Mouse (Mus musculus): Measurements from ENCODE around the gene Fam131a. TPM values are rescaled to one million over a fixed set of nuclear protein-coding genes. Genes with fewer than 3 reads are reported as not detected.

The Fam131a gene
- total and polyA plus RNA-seq, 2 experiments from 2014 or later, result 8.7 to 25.5 TPM

DNA sequence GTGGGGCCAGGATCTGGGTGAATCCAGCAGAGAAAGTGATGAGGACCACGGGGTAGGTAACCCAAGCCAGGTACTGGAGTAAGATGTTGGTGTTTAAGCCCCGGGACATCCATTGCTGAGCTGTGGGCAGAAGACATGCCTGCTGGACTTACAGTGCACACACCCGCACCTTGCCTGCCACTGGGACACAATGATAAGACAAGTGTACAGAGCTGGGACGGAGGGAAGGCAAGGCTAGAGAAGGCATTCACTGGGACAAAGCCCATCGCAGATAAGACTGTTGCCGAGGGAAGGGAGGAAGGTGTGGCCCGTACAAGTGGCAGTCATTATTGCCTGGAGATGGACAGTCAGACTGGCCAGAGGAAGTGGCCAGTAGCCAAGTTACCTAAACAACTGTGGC, 19.8 kb downstream of the Fam131a start:
- Histone ChIP-seq H3K9ac (replicated peaks; ENCODE audit: low read depth, low read length) (no peak overlapping the region), H3K36me3 (replicated peaks; ENCODE audit: control insufficient read depth, insufficient read depth, low read length) (no peaks in the 10 kb centered on the region; the same call in 1 of the 2 replicates), H3K27ac (ENCODE audit: low read depth) (no peak overlapping the region), H3K27me3 (ENCODE audit: control insufficient read depth, insufficient read depth, low read length) (no peaks in the 10 kb centered on the region), H3K4me1 (ENCODE audit: control insufficient read depth, insufficient read depth) (0 out of 2 replicates have a peak, but pooled peaks cover 9% of the 10 kb centered on the region), H3K4me3 (ENCODE audit: low read depth, low read length) (no peak overlapping the region), H3K9me3 (replicated peaks; ENCODE audit: control insufficient read depth, low read length) (no peaks in the 10 kb centered on the region), H3K4me2 (ENCODE audit: low read depth, low read length) (no peak overlapping the region)
- no peak for TF ChIP-seq EP300 (IDR thresholded peaks at IDR 0.05; ENCODE audit: low read depth)
- no peak for TF ChIP-seq CTCF (IDR thresholded peaks at IDR 0.05; ENCODE audit: low read depth)
- no peak for ATAC-seq (ENCODE audit: insufficient read depth, low read depth)
- 57% methylated on average over 7 of the region's 7 CpGs for WGBS
- DNase-seq (ENCODE audit: low spot score), result no peak

DNA sequence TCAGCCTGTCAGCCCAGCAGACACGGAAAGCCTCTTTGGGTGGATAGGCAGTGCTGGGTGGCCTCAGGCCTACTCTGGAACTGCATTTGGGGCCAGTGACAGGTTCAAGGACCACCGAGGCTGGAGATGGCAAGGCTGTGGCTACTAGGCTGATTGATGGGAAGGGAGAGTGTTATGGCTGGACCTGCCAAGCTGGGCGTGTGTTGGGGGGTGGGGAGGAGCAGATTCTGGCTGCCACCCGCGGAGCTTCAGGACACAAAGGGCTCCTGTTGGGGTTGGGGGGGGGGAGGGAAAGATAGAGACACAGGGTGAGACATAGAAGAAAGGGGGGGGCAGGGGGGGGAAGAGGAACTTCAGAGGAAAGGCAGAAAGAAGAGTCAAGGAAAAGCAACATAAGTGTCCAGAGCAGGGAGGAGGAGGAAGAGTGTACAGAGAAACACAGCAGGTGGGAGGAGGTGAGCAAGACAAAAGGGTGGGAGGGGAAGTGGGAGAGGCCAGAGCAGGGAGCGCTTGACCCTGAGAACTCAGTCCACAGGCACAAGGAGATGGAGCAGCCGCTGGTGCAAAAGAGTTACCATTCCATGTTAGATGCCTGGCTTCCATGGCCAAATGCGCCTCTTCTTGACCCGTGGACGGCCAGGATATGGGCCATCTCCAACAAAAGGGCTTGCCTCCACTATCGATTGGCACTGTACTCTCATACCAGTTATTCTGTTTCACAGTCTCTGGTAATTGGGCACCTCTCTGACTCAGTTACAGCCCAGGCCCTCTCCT, 21.5 kb downstream of the Fam131a start:
- Histone ChIP-seq H3K9ac (replicated peaks; ENCODE audit: low read depth, low read length) (no peak overlapping the region), H3K27ac (ENCODE audit: low read depth) (no peak overlapping the region), H3K4me3 (ENCODE audit: low read depth, low read length) (no peak overlapping the region), H3K36me3 (replicated peaks; ENCODE audit: control insufficient read depth, insufficient read depth, low read length) (no peaks in the 10 kb centered on the region; the same call in none of the 2 replicates), H3K4me2 (ENCODE audit: low read depth, low read length) (no peak overlapping the region), H3K4me1 (ENCODE audit: control insufficient read depth, insufficient read depth) (0 out of 2 replicates have a peak, but pooled peaks cover 17% of the 10 kb centered on the region), H3K9me3 (replicated peaks; ENCODE audit: control insufficient read depth, low read length) (no peaks in the 10 kb centered on the region), H3K27me3 (ENCODE audit: control insufficient read depth, insufficient read depth, low read length) (no peaks in the 10 kb centered on the region)
- DNase-seq (ENCODE audit: low spot score) (no peak), ATAC-seq (ENCODE audit: insufficient read depth, low read depth) (no peak)
- WGBS, result 66% methylated on average over 11 of the region's 11 CpGs
- TF ChIP-seq CTCF (IDR thresholded peaks at IDR 0.05; ENCODE audit: low read depth) (no peak), EP300 (IDR thresholded peaks at IDR 0.05; ENCODE audit: low read depth) (no peak)

DNA sequence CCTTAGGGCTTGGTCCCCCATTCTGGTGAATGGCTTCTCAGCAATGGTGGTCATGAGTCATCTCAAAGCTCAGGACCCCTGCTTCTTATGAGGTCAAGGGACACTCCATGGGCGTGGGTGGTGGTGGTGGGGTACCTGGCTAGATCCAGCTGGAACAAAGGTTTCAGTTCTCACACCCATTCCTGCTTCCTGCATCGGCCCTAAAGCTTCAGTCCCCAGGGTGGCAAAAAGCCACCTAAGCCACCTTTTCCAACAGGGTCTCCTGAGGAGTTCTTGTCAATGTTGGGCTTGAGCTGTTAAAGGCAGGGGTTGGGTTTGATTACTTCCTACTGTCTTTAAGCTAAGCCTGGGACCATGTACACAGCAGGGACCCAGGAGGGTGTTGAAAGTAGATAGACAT, 22.1 kb downstream of the Fam131a start:
- Histone ChIP-seq H3K27me3 (ENCODE audit: control insufficient read depth, insufficient read depth, low read length) (no peaks in the 10 kb centered on the region), H3K4me3 (ENCODE audit: low read depth, low read length) (peak overlapping the region; percentile 64), H3K9me3 (replicated peaks; ENCODE audit: control insufficient read depth, low read length) (no peaks in the 10 kb centered on the region), H3K9ac (replicated peaks; ENCODE audit: low read depth, low read length) (no peak overlapping the region), H3K4me1 (ENCODE audit: control insufficient read depth, insufficient read depth) (0 out of 2 replicates have a peak, but pooled peaks cover 17% of the 10 kb centered on the region), H3K36me3 (replicated peaks; ENCODE audit: control insufficient read depth, insufficient read depth, low read length) (no peaks in the 10 kb centered on the region; the same call in none of the 2 replicates), H3K27ac (ENCODE audit: low read depth) (no peak overlapping the region), H3K4me2 (ENCODE audit: low read depth, low read length) (peak overlapping the region; percentile 95)
- DNase-seq (ENCODE audit: low spot score) (no peak), ATAC-seq (ENCODE audit: insufficient read depth, low read depth) (no peak)
- no peak for TF ChIP-seq EP300 (IDR thresholded peaks at IDR 0.05; ENCODE audit: low read depth)
- TF ChIP-seq CTCF (IDR thresholded peaks at IDR 0.05; ENCODE audit: low read depth), result no peak
- 90% methylated on average over 2 of the region's 2 CpGs for WGBS

DNA sequence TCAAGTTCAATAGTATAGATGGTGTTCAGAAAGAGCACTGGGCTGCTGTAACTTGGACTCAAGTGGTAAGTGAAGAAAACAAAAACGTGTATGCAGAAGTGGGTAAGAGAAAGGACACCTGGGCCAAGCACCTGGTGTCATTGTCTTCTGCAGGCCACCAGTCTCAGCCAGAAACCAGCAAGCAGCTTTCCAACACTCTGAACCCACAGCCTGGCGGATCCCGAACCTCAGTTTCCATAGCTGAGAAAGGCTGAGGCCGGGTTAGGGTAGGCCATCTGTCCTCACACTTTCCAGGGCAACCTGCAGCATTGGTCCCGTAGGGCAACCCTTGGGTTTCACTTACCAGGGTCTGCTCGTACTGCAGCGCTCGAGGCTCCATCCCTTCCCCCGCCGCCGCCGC, 22.5 kb downstream of the Fam131a start:
- 0 out of 2 replicates have a peak, but pooled peaks cover 17% of the 10 kb centered on the region for H3K4me1 ChIP-seq (ENCODE audit: control insufficient read depth, insufficient read depth)
- DNase-seq (ENCODE audit: low spot score) (no peak), ATAC-seq (ENCODE audit: insufficient read depth, low read depth) (no peak)
- peak overlapping the region; percentile 95 for H3K4me2 ChIP-seq (ENCODE audit: low read depth, low read length)
- TF ChIP-seq CTCF (IDR thresholded peaks at IDR 0.05; ENCODE audit: low read depth) (no peak), EP300 (IDR thresholded peaks at IDR 0.05; ENCODE audit: low read depth) (no peak)
- H3K27me3 ChIP-seq (ENCODE audit: control insufficient read depth, insufficient read depth, low read length), result no peaks in the 10 kb centered on the region
- 2% methylated on average over 12 of the region's 12 CpGs for WGBS
- H3K36me3 ChIP-seq (replicated peaks; ENCODE audit: control insufficient read depth, insufficient read depth, low read length), result no peaks in the 10 kb centered on the region; the same call in none of the 2 replicates
- H3K9ac ChIP-seq (replicated peaks; ENCODE audit: low read depth, low read length), result peak overlapping the region; percentile 55
- no peaks in the 10 kb centered on the region for H3K9me3 ChIP-seq (replicated peaks; ENCODE audit: control insufficient read depth, low read length)
- peak overlapping the region; percentile 94; the same call in 1 of the 2 replicates for H3K27ac ChIP-seq (ENCODE audit: low read depth)
- H3K4me3 ChIP-seq (ENCODE audit: low read depth, low read length), result peak overlapping the region; percentile 64

DNA sequence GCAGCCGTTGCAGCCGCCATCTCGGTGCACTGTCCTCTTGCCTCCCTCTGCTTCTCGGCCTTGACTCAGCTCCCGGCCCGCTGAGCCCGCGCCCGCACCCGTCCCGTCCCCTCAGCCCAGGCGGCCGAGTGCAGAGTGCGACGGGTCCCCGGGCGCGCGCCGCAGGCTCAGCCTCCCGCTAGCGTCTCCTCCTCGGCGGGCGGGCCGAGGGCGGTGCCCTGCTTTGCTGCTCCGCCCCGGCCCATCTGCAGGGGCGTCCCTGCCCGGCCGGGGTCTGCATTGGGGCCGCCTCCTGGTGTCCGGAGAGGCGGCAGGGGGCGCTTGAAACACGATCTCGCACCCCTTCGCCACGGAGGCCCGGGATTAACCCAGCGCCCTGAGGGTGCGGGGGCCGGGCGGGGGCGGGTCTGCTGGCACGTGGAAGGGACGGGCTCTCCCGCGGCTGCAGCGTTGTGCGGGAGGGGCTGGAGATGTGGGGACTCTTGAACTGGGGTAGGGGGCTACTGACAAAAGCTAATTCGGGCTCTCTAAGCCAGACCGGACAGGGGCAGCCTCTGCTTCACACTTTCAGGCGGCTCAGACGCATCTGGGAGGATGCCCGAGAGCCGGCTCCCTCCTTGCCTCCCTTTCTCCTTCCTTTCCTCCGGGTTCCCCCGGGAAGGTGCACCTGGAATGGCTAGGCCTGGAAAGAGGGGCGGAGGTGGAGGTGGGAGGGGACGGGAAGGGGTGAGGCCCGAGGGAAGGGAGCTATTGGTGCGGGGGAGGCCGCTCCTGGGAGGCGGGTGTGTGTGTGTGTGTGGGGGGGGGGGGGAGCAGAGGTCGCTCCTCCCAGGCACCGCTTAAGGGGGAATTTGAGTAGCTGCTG, 23.2 kb downstream of the Fam131a start:
- peak; percentile 59 for DNase-seq (ENCODE audit: low spot score)
- Histone ChIP-seq H3K36me3 (replicated peaks; ENCODE audit: control insufficient read depth, insufficient read depth, low read length) (peaks cover under 1% of the 10 kb centered on the region), H3K9ac (replicated peaks; ENCODE audit: low read depth, low read length) (peak overlapping the region; percentile 55), H3K27me3 (ENCODE audit: control insufficient read depth, insufficient read depth, low read length) (no peaks in the 10 kb centered on the region), H3K27ac (ENCODE audit: low read depth) (peak overlapping the region; percentile 94), H3K9me3 (replicated peaks; ENCODE audit: control insufficient read depth, low read length) (no peaks in the 10 kb centered on the region), H3K4me1 (ENCODE audit: control insufficient read depth, insufficient read depth) (0 out of 2 replicates have a peak, but pooled peaks cover 17% of the 10 kb centered on the region), H3K4me3 (ENCODE audit: low read depth, low read length) (peak overlapping the region; percentile 64), H3K4me2 (ENCODE audit: low read depth, low read length) (peak overlapping the region; percentile 95)
- TF ChIP-seq EP300 (IDR thresholded peaks at IDR 0.05; ENCODE audit: low read depth) (no peak), CTCF (IDR thresholded peaks at IDR 0.05; ENCODE audit: low read depth) (peak; percentile 12; the same call in 1 of the 2 replicates)
- peak; percentile 50 for ATAC-seq (ENCODE audit: insufficient read depth, low read depth)
- under 1% methylated on average over 47 of the region's 68 CpGs for WGBS
